Mouse (Mus musculus) small intestine, adult 2 months (tissue): ENCODE data around the gene Cdh6.

Experiments used
- CTCF ChIP-seq: fragments of 200-500 bp; IDR thresholded peaks from 2 replicates; pipeline ENCODE4 v1.5.1; 2012; ENCODE audit warnings: low read depth, mild to moderate bottlenecking, control low read depth, inconsistent platforms, low read length, moderate library complexity, mixed read lengths; ENCODE audit not compliant: insufficient replicate concordance, insufficient read length; ENCODE audit errors: extremely low read depth
- POLR2A ChIP-seq: fragments of 200-500 bp; IDR thresholded peaks from 2 replicates; pipeline ENCODE4 v1.6.1; 2012; ENCODE audit warnings: low read depth, mild to moderate bottlenecking, control low read depth, inconsistent platforms, low read length, moderate library complexity

GRCm38 (mm10) chr15:13088504-13089058, 84.9 kb downstream of the Cdh6 start:
- no peak for TF ChIP-seq POLR2A
- TF ChIP-seq CTCF: no peak
